Mouse (Mus musculus): ENCODE results near the gene Arvcf. TPM values are rescaled to one million over a fixed set of nuclear protein-coding genes. Genes with fewer than 3 reads are reported as not detected.

Arvcf gene
- polyA plus RNA-seq, 1 experiment from 2014 or later: 25.8 TPM

DNA sequence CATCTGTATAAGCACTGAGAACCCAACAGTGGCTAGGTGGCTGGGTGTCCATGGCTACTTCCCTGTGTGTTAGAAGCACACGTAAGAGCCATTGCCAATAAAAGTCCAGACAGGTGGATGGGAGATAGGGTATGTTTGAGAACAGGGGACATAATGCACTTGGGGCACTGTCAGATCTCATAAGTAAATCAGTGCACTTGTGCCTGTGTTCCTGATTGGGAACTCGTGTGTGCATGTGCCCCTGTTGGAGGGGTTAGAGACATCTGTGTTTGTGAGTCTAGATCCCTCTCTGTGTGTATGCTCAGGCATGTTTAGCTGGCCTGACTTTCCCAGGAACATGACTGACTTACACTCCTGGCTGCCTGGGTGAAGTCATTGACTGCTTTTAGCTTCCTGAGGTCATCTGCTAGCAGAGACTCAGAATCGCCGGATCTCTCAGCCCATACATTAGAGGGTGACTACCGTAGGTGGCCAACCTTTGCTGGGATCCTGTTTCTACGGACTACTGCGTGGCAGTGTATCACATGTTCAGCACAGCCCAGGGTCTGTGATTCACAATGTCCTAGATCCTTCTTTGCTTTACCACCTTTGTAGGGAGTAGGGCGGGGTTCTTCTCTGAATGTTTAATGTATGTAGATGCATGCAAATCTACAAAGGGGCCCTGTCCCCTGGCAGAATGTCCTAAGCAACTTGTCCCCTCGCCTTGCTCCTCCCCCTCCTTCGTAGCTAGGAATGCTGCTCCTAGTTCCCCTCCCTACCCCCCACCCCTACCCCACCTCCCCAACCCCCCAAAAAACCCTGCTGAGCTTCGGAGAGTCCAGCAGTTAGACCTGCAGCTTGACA, 47.0 kb downstream of the Arvcf start:
- H3K4me1 ChIP-seq: peaks cover 67% of the 10 kb centered on the region
- H3K27ac ChIP-seq: peak overlapping the region; percentile 88
- H3K4me3 ChIP-seq: peak overlapping the region; percentile 10
- no peaks in the 10 kb centered on the region for H3K9me3 ChIP-seq
- 0 out of 2 replicates have a peak, but pooled peaks cover 5% of the 10 kb centered on the region for H3K27me3 ChIP-seq (ENCODE audit: insufficient read depth, poor library complexity, severe bottlenecking)
- 19% methylated on average over 11 of the region's 11 CpGs for WGBS
- peak; percentile 89 for DNase-seq (ENCODE audit: low spot score)
- H3K36me3 ChIP-seq: peaks cover 33% of the 10 kb centered on the region

DNA sequence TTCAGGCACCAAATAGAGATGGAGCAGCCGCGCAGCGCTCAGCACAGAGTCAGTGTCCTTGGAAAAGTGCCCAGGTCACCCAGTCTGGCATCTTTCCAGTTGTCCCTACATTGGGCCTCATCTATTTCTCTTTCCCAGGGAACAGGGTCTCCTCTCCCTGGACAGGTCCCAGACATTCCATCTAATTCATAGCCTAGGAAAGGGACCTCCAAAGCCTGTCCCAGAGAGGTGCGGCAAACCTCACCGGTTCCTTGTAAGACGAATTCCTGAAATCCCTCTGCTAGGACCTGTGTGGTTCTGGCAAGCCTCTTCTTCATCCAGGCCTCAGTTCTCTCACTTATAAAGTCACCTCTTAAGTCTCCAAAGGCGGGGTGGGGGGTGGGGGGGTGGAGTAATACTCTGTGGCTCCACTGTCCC, 47.6 kb downstream of the Arvcf start:
- DNase-seq (ENCODE audit: low spot score): no peak
- H3K36me3 ChIP-seq: peaks cover 39% of the 10 kb centered on the region
- 0 out of 2 replicates have a peak, but pooled peaks cover 4% of the 10 kb centered on the region for H3K27me3 ChIP-seq (ENCODE audit: insufficient read depth, poor library complexity, severe bottlenecking)
- H3K27ac ChIP-seq: peak overlapping the region; percentile 88
- peak overlapping the region; percentile 8; the same call in 1 of the 2 replicates for H3K4me3 ChIP-seq
- peaks cover 74% of the 10 kb centered on the region for H3K4me1 ChIP-seq
- no peaks in the 10 kb centered on the region for H3K9me3 ChIP-seq
- WGBS: 26% methylated on average over 6 of the region's 7 CpGs

DNA sequence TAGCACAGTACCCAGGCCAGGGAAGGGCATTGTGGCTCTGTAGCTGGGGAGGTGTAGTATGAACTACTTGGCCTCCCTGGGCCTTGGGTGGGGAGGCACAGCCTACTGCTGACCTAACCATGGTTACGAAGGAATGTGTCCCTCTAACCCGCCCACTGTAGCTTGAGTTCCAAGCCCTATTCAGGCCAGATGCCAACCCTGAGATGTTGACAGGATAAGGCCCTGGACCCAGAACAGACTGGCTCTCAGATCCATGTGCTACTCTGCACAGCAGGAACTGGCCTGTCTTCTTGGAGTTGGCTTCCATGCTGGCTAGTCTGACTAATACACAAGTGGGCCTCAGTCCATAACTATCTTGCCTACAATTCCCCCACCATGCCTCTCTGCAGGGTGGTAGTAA, 48.2 kb downstream of the Arvcf start:
- H3K4me1 ChIP-seq: peaks cover 79% of the 10 kb centered on the region

DNA sequence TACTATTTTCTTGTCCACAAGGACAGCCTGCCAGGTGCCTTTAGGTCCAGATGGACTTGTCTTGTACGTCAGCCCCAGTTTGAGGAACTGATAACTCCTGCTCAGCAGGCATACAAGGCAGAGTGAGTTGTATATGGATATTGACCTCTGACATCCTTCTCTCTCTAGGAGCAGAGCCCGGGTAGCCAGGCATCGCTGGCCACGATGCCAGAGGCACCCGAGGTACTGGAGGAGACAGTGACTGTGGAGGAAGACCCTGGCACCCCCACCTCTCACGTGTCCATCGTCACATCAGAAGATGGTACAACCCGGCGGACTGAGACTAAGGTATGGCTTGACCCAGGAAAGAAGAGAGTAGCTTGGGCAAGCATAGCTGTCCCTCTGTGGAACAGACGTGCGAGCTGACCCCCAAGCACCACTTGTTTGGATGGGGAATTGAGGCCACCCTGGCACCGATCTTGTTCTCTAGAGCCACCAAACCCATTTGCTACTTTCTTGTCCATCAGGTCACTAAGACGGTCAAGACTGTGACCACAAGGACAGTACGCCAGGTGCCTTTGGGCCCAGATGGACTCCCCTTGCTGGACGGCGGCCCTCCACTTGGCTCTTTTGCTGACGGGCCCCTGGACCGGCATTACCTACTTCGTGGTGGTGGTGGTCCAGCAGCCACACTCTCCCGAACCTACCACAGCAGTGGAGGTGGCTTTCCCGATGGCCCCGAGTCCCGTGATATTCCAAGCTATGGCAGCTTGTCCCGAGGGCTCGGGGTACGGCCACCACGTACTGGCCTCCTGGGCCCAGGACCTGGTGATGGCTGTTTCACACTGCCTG, 49.0 kb downstream of the Arvcf start:
- Histone ChIP-seq H3K4me1 (peaks cover 87% of the 10 kb centered on the region), H3K4me3 (no peak overlapping the region), H3K36me3 (peaks cover 46% of the 10 kb centered on the region), H3K9me3 (no peaks in the 10 kb centered on the region), H3K27ac (peak overlapping the region; percentile 88), H3K27me3 (ENCODE audit: insufficient read depth, poor library complexity, severe bottlenecking) (0 out of 2 replicates have a peak, but pooled peaks cover 4% of the 10 kb centered on the region)
- no peak for DNase-seq (ENCODE audit: low spot score)
- 94% methylated on average over 27 of the region's 27 CpGs for WGBS

More for the DNA sequence above, 48.2 kb downstream of the Arvcf start:
- peak overlapping the region; percentile 8; the same call in 1 of the 2 replicates for H3K4me3 ChIP-seq
- 71% methylated on average over 2 of the region's 2 CpGs for WGBS
- no peak for DNase-seq (ENCODE audit: low spot score)
- peak overlapping the region; percentile 88 for H3K27ac ChIP-seq
- H3K9me3 ChIP-seq: no peaks in the 10 kb centered on the region
- H3K36me3 ChIP-seq: peaks cover 40% of the 10 kb centered on the region
- 0 out of 2 replicates have a peak, but pooled peaks cover 4% of the 10 kb centered on the region for H3K27me3 ChIP-seq (ENCODE audit: insufficient read depth, poor library complexity, severe bottlenecking)

DNA sequence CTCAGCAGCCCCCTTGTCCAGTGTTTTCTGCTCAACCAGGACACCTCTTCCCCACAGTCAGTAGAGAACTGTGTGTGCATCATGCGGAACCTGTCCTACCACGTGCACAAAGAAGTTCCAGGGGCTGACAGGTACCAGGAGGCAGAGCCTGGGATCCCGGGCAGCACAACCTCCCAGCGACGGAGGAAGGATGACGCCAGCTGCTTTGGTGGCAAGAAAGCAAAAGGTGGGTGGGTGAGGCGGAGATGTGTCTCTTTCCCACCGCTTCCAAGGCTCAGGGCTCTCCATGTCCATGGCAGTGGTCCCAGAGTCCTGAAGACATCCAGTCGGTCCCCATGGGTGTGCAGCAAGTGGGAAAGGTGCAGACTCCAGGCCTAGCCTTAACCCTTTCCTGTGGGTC, 52.0 kb downstream of the Arvcf start:
- H3K36me3 ChIP-seq: peaks cover 76% of the 10 kb centered on the region
- H3K4me3 ChIP-seq: no peak overlapping the region
- 74% methylated on average over 9 of the region's 9 CpGs for WGBS
- peak overlapping the region; percentile 70 for H3K27ac ChIP-seq
- DNase-seq (ENCODE audit: low spot score): no peak
- H3K9me3 ChIP-seq: no peaks in the 10 kb centered on the region
- H3K27me3 ChIP-seq (ENCODE audit: insufficient read depth, poor library complexity, severe bottlenecking): 0 out of 2 replicates have a peak, but pooled peaks cover 4% of the 10 kb centered on the region
- H3K4me1 ChIP-seq: peaks cover 60% of the 10 kb centered on the region

DNA sequence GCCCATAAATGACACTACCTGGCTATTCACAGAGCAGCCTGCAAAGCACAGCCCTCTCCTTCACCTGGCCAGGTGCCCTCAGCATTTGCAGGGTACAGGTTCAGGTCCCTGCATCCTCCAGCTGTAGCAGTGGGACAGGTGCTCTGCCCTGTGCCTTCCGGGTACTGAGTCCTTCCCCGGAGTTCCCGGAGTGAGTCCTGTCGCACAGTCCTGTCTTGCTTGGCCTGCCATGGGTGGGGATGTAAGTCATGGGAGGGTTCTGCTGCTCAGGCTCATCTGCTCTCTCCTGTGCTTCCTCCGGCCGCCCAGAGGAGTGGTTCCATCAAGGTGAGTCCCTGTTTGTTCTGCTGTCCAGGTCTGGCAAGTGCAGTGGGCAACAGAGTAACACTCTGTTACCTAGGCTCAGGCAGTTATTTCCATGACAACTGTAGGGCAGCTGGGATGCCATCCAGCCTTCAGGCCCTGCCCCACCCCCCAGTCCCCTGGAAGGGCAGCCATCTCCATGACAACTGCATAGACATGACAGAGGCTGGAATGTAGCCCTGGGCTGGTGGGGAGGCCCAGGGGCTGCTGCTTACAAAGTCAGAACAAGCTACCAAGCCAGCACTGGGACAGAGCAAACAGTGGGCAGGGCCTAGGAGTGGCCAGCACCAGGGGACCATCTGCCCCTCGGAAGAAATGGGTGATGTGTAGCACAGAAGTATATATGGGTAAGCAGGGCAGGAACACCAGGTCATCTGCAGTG, 52.7 kb downstream of the Arvcf start:
- H3K4me3 ChIP-seq: no peak overlapping the region
- H3K36me3 ChIP-seq: peaks cover 82% of the 10 kb centered on the region
- 0 out of 2 replicates have a peak, but pooled peaks cover 4% of the 10 kb centered on the region for H3K27me3 ChIP-seq (ENCODE audit: insufficient read depth, poor library complexity, severe bottlenecking)
- DNase-seq (ENCODE audit: low spot score): peak; percentile 90
- peaks cover 57% of the 10 kb centered on the region for H3K4me1 ChIP-seq
- H3K27ac ChIP-seq: peak overlapping the region; percentile 70
- H3K9me3 ChIP-seq: no peaks in the 10 kb centered on the region
- 58% methylated on average over 7 of the region's 7 CpGs for WGBS

DNA sequence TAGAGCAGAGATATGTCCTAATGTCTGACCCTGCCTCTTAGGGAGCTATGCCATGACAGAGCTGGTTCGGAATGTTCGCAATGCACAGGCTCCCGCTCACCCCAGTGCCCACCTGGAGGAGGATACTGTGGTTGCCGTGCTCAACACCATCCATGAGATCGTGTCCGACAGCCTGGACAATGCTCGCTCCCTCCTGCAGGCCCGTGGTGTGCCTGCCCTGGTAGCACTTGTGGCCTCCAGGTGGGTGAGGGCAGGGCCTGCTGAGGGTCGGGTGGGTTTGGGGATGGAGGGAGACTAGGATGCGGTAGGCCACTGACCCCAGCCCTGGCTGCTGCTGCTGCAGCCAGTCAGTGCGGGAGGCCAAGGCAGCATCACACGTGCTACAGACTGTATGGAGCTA, 55.3 kb downstream of the Arvcf start:
- H3K36me3 ChIP-seq: peaks cover 80% of the 10 kb centered on the region
- H3K27ac ChIP-seq: no peak overlapping the region
- 78% methylated on average over 12 of the region's 12 CpGs for WGBS
- H3K9me3 ChIP-seq: no peaks in the 10 kb centered on the region
- DNase-seq (ENCODE audit: low spot score): no peak
- peaks cover 54% of the 10 kb centered on the region for H3K4me1 ChIP-seq
- no peaks in the 10 kb centered on the region for H3K27me3 ChIP-seq (ENCODE audit: insufficient read depth, poor library complexity, severe bottlenecking)
- H3K4me3 ChIP-seq: no peak overlapping the region

DNA sequence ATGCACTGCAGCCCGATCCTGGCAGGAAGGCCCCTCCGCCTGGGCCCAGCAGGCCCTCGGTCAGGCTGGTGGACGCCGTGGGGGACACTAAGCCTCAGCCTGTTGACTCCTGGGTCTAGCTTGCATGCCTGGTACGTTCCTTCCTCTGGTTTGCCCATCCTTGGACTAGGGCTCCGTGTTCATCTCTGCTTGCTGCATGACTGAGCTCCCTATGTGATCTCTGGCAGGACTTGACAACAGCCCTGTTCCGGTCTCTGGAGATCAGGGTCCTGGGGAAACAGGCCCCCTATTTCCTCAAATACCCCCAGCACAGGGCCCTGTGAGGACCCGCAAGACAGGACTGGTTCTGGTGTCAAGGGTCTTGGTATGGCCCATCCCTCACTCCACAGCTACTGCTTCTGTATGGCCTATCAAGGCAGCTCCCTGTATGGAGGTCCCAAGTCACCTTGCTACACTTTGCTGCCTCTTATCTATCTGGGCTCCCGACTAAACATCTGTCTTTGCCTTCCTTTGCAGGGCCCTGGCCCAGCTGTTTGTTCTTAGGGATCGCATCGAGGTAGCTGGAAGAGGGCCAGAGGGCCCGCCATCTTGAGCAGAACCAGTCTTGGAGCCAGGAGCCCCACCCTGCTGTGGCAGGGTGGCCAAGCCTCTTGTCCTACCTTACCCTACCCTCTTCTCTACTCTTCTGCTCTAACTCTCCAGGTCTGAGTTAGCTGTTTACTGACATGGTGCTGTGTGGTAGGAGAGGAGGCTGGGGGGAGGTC, 57.3 kb downstream of the Arvcf start:
- Histone ChIP-seq H3K36me3 (peaks cover 77% of the 10 kb centered on the region), H3K4me1 (peaks cover 48% of the 10 kb centered on the region), H3K27ac (0 out of 2 replicates have a peak overlapping the region, but pooled peaks have one; percentile 26), H3K9me3 (no peaks in the 10 kb centered on the region), H3K27me3 (ENCODE audit: insufficient read depth, poor library complexity, severe bottlenecking) (no peaks in the 10 kb centered on the region), H3K4me3 (no peak overlapping the region)
- no peak for DNase-seq (ENCODE audit: low spot score)
- WGBS: 89% methylated on average over 13 of the region's 13 CpGs

DNA sequence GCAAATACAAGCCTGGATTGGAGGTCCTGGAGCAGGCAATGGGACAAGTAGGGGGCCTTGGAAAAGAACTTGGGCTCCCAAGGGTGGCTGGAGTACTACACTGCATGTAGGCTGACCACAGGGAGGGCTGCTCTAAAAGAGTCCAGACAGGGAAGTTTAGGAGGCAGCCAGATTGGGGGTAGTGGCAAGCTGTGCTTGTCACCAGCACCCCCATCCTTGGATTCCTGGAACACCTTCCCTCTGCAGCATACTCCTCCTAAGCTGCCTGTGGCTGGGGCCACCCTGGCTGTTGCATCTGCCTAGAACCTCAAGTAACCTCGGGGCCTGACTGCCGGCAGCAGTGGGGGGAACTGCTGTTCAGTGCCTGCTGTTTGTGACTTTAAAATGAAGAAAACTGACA, 57.9 kb downstream of the Arvcf start:
- no peak for DNase-seq (ENCODE audit: low spot score)
- H3K27ac ChIP-seq: 0 out of 2 replicates have a peak overlapping the region, but pooled peaks have one; percentile 26
- H3K4me1 ChIP-seq: peaks cover 45% of the 10 kb centered on the region
- peaks cover 78% of the 10 kb centered on the region for H3K36me3 ChIP-seq
- no peaks in the 10 kb centered on the region for H3K27me3 ChIP-seq (ENCODE audit: insufficient read depth, poor library complexity, severe bottlenecking)
- WGBS: 76% methylated on average over 2 of the region's 2 CpGs
- H3K9me3 ChIP-seq: no peaks in the 10 kb centered on the region
- H3K4me3 ChIP-seq: no peak overlapping the region

DNA sequence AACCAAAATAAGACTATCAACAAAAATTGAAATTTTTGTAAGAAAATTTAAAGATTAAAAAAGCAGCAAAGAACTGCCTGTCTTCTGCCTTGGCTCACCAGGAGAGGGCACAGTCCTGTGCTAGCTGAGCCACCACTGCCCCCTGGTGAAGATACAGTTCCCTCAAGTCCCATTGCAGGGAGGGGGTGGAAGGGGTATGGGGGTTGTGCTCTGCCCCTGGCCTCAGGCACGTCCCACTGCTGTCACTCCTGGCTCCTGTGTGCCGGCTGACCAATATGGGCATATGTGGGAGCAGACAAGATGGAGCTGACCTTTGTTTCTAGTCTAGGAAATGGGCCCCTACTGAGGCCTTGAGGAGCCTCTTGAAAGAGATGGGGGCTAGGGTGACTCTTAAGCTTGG, 58.3 kb downstream of the Arvcf start:
- Histone ChIP-seq H3K27me3 (ENCODE audit: insufficient read depth, poor library complexity, severe bottlenecking) (no peaks in the 10 kb centered on the region), H3K9me3 (no peaks in the 10 kb centered on the region), H3K36me3 (peaks cover 82% of the 10 kb centered on the region), H3K4me1 (peaks cover 42% of the 10 kb centered on the region), H3K4me3 (no peak overlapping the region), H3K27ac (0 out of 2 replicates have a peak overlapping the region, but pooled peaks have one; percentile 8)
- 13% methylated on average over 2 of the region's 2 CpGs for WGBS
- DNase-seq (ENCODE audit: low spot score): no peak

DNA sequence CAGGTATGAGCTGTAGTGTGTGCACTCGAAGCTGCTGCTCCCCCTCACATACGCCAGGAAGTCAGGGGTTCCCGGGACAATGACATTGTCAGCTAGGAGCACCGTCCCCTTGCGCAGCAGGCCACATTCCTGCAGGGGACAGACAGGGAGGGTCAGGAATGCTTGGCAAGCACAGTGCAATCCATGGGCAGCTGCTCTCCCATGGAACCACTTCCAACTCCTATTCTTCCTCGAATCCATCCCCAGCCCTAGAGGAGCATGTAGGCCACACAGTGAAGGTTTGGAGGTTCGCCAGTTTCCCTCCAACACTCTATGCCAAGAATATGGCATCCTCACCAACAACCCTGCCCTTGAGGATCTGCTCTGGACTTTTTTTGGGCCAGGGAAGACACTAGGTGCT, 59.9 kb downstream of the Arvcf start:
- DNase-seq (ENCODE audit: low spot score): no peak
- Histone ChIP-seq H3K4me1 (peaks cover 42% of the 10 kb centered on the region), H3K9me3 (no peaks in the 10 kb centered on the region), H3K36me3 (peaks cover 80% of the 10 kb centered on the region), H3K27ac (peak overlapping the region; percentile 49; the same call in 1 of the 2 replicates), H3K27me3 (ENCODE audit: insufficient read depth, poor library complexity, severe bottlenecking) (no peaks in the 10 kb centered on the region), H3K4me3 (no peak overlapping the region)
- WGBS: 61% methylated on average over 7 of the region's 7 CpGs

DNA sequence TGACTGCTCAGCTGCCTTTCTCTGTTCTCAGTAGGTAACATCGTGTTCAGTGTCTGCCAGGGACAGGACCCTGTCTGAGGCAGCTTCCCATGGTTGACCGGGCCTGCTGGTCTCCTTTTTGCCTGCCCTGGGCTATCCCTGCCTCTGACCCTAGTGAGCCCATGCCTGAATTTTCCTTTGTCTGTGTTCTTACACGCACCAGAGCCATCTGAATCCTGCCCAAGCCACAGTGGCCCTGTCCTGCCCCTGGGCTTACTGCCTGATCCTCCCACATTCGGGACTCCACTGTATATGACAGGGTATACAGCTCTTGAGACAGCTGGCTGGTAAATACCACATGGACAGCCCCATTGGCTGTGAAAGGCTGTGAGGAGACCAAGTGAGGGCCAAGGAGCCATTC, 61.8 kb downstream of the Arvcf start:
- Histone ChIP-seq H3K9me3 (no peaks in the 10 kb centered on the region), H3K36me3 (peaks cover 71% of the 10 kb centered on the region), H3K27me3 (ENCODE audit: insufficient read depth, poor library complexity, severe bottlenecking) (no peaks in the 10 kb centered on the region), H3K27ac (no peak overlapping the region), H3K4me1 (peaks cover 42% of the 10 kb centered on the region), H3K4me3 (no peak overlapping the region)
- WGBS: 83% methylated on average over 4 of the region's 4 CpGs
- no peak for DNase-seq (ENCODE audit: low spot score)

All from heart, embryonic 10.5 days (tissue).